Comparison of ENCODE assay signal across 14 mouse cellular contexts in the genomic region with DNA sequence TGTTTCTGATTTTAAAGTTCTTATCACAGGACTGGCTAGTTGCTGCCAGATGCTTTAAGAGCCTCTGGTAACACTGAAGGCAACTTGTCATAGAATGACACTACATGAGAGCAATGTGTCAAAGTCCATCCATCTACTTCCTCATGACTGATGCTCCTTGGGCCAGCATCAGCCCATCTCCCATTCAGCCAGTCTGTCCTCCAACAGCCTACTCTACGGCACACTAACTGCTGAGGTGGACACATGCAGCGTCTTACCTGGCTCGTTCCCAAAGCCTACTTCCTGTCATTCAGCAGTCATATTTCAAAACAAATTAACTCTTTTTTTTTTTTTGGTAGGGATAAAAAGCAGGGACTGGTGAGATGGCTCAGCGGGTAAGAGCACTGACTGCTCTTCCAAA. TPM values are rescaled to one million over a fixed set of nuclear protein-coding genes. Genes with fewer than 3 reads are reported as not detected.
A peak's percentile ranks its signal among the peaks of the same experiment; 100 is the strongest.
DNase-seq lines count a peak whose midpoint lies in the region; ATAC-seq lines count a peak whose summit lies in the region.
"Had no signal": no experiment of that assay in that cellular context is flagged by ENCODE, and none has a peak within 500 bp of the region (broad histone marks: within the 10 kb centered on the region; RNA-seq: fewer than 3 reads in every experiment).

No protein-coding gene starts in this region.

- H3K9me3 ChIP-seq in kidney, embryonic 16.5 days (ENCODE audit: low read length), result peaks cover 5% of the 10 kb centered on the region; the same call in 1 of the 2 replicates
- peaks cover 14% of the 10 kb centered on the region for H3K9me3 ChIP-seq in forebrain, embryonic 10.5 days
- H3K9me3 ChIP-seq: neural tube, embryonic 13.5 days had no signal

- 58% methylated on average over 4 of the region's 4 CpGs for WGBS in kidney, embryonic 16.5 days
- WGBS in forebrain, embryonic 10.5 days, result 90% methylated on average over 4 of the region's 4 CpGs

- no peak overlapping the region for H3K9ac ChIP-seq in kidney, embryonic 16.5 days (replicated peaks; ENCODE audit: low read length)
- H3K9ac ChIP-seq: liver, embryonic 13.5 days; neural tube, embryonic 13.5 days had no signal

- DNase-seq in adrenal gland, adult 2 months, result peak; percentile 12
- DNase-seq in adrenal gland, adult (ENCODE audit: inconsistent age in 2 of 2, low spot score in 1 of 2), result no peak
- peak; percentile 55 for DNase-seq in kidney, adult 11 months
- DNase-seq in kidney, postnatal 10 days, result peak; percentile 66
- no peak for DNase-seq in forebrain, embryonic 10.5 days (ENCODE audit: extremely low spot score, low spot score)
- no peak for DNase-seq in testis, postnatal 14 days (ENCODE audit: low spot score)
- DNase-seq: liver, embryonic 13.5 days had no signal

- H3K27me3 ChIP-seq in kidney, embryonic 16.5 days (ENCODE audit: insufficient read depth, low read length), result no peaks in the 10 kb centered on the region
- no peaks in the 10 kb centered on the region for H3K27me3 ChIP-seq in forebrain, embryonic 10.5 days (ENCODE audit: poor library complexity, severe bottlenecking)
- H3K27me3 ChIP-seq: CH12.LX; liver, embryonic 13.5 days; neural tube, embryonic 13.5 days had no signal

- no peak overlapping the region for H3K4me3 ChIP-seq in kidney, embryonic 16.5 days (ENCODE audit: low read length)
- no peak overlapping the region for H3K4me3 ChIP-seq in forebrain, embryonic 10.5 days
- H3K4me3 ChIP-seq: erythroblast, embryonic 14.5 days; layer of hippocampus, adult 2 months; left cerebral cortex, adult 2 months; liver, embryonic 13.5 days; neural tube, embryonic 13.5 days had no signal

- peaks cover 14% of the 10 kb centered on the region for H3K4me1 ChIP-seq in kidney, embryonic 16.5 days (ENCODE audit: insufficient read depth, low read length)
- H3K4me1 ChIP-seq in forebrain, embryonic 10.5 days, result peaks cover 17% of the 10 kb centered on the region
- H3K4me1 ChIP-seq: neural tube, embryonic 13.5 days had no signal

- H3K4me2 ChIP-seq in kidney, embryonic 16.5 days (replicated peaks; ENCODE audit: low read depth, low read length), result no peak overlapping the region
- H3K4me2 ChIP-seq: liver, embryonic 13.5 days; neural tube, embryonic 13.5 days had no signal

- no peaks in the 10 kb centered on the region for H3K36me3 ChIP-seq in kidney, embryonic 16.5 days (ENCODE audit: insufficient read depth, low read length)
- no peaks in the 10 kb centered on the region for H3K36me3 ChIP-seq in forebrain, embryonic 10.5 days (replicated peaks)
- H3K36me3 ChIP-seq: liver, embryonic 13.5 days; neural tube, embryonic 13.5 days had no signal

- H3K27ac ChIP-seq in kidney, embryonic 16.5 days (ENCODE audit: low read length), result no peak overlapping the region
- no peak overlapping the region for H3K27ac ChIP-seq in forebrain, embryonic 10.5 days
- H3K27ac ChIP-seq: layer of hippocampus, adult 2 months; left cerebral cortex, adult 2 months; liver, embryonic 13.5 days; neural tube, embryonic 13.5 days had no signal

- no peak for ATAC-seq in kidney, embryonic 16.5 days (ENCODE audit: low FRiP score, low TSS enrichment)
- 0 out of 2 replicates have a peak, but pooled peaks have one; percentile 25 for ATAC-seq in megakaryocyte progenitor cell, adult 5-6 weeks (replicated peaks; ENCODE audit: poor library complexity)

RNA-seq across cellular contexts. Expression of gene Gm5148, which starts 17.9 kb away (rescaled TPM):
- total RNA-seq in adrenal gland, adult 2 months (2021), result 1 to 10 TPM in 1 of 2 experiments, under 1 TPM in 1; 0.26 to 1.6 TPM
- 0.59 and 2.6 TPM in 2 replicates for polyA plus RNA-seq in adrenal gland, adult 2 months (2012; rRNA removed)
- 7.5 and 9.6 TPM in 2 replicates for polyA plus RNA-seq in kidney, embryonic 16.5 days (2015; fragmentation: Nextera tagmentation; extraction: Ambion mirVana)
- 0.39 and 0.52 TPM in 2 replicates for total RNA-seq in megakaryocyte progenitor cell, adult 5-6 weeks (2015)
- total RNA-seq in megakaryocyte progenitor cell, adult 5-6 weeks (2017), result 20.9 and 25.2 TPM in 2 replicates
- 2.4 and 3.5 TPM in 2 replicates for polyA plus RNA-seq in forebrain, embryonic 10.5 days (2016; fragmentation: Nextera tagmentation; extraction: Ambion mirVana)

Comparison
In these comparisons a context has a peak if more than half of its experiments do, and no peak if none do; other contexts are left out.
1. DNase-seq: peak in adrenal gland, adult 2 months (single experiment), kidney, adult 11 months (single experiment) and kidney, postnatal 10 days (single experiment); none in adrenal gland, adult (0 of 2), forebrain, embryonic 10.5 days (single experiment) and testis, postnatal 14 days (single experiment).